Mouse (Mus musculus): ENCODE measurements around the gene Gnpnat1.

Gnpnat1 gene

GRCm38 (mm10) chr14:45389194-45389593 is 15.5 kb downstream of the Gnpnat1 start:
- DNase-seq = no peak

- peak; percentile 76 to 80 for DNase-seq
Observed at GRCm38 (mm10) chr14:45388345-45389181, 16.1 kb downstream of the Gnpnat1 start.

- DNase-seq = peak in 1 of 2 experiments; percentile 4
Observed at GRCm38 (mm10) chr14:45387480-45387879, 17.2 kb downstream of the Gnpnat1 start.

GRCm38 (mm10) chr14:45385596-45385995 is 19.1 kb downstream of the Gnpnat1 start:
- DNase-seq = no peak

GRCm38 (mm10) chr14:45382912-45383311 is 21.8 kb downstream of the Gnpnat1 start:
- peak; percentile 4 to 22 for DNase-seq

GRCm38 (mm10) chr14:45380756-45381155 is 24.0 kb downstream of the Gnpnat1 start:
- DNase-seq = no peak

- no peak for DNase-seq
Observed at GRCm38 (mm10) chr14:45378771-45379170, 25.9 kb downstream of the Gnpnat1 start.

GRCm38 (mm10) chr14:45365196-45365587 is 39.5 kb downstream of the Gnpnat1 start:
- no peak for DNase-seq

GRCm38 (mm10) chr14:45364211-45365195 is 40.2 kb downstream of the Gnpnat1 start:
- DNase-seq = no peak

- peak; percentile 95 for DNase-seq
Observed at GRCm38 (mm10) chr14:45350931-45351859, 53.5 kb downstream of the Gnpnat1 start, which contains the start of gene Styx. Styx (plus strand) TSS chr14:45351093.

GRCm38 (mm10) chr14:45329589-45330181 is 75.0 kb downstream of the Gnpnat1 start, which contains the start of gene Psmc6:
Psmc6 (plus strand) TSS chr14:45329788.
- DNase-seq = peak; percentile 91 to 92

- DNase-seq = no peak
Observed at GRCm38 (mm10) chr14:45329018-45329588, 75.6 kb downstream of the Gnpnat1 start.

- DNase-seq = no peak
Observed at GRCm38 (mm10) chr14:45328072-45328713, 76.5 kb downstream of the Gnpnat1 start.

Data from B cell, adult 2 months (primary cell).